1 mouse cellular context compared by ENCODE assay signal in the genomic region with DNA sequence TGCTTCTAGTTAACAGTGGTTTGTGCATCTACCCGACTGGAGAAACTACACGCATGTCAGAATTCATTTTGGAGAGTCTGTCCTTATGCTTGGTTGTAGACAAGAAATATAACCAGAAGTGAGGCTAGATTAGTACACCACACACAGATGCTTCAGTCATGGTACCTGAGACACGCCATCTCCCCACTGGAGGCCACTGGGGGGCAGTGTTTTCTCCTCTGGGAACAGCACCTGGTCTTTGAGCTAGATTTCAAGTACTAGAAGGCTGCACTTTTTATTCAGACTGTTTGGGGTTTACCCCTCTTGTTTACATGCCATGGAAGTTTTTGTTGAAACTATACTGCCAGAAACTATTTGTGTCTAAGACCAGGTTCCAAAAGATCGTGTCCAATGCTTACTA.
TF ChIP-seq lines count a peak whose summit lies in the region.

No protein-coding gene starts in this region.

TF ChIP-seq in CH12.LX, 34 proteins besides CTCF, POLR2A, EP300 and RAD21 (continued from another document):
- TF ChIP-seq TBP (conservative IDR thresholded peaks at IDR 0.05; ENCODE audit: low read depth, low read length) (no peak), GABPA (IDR thresholded peaks at IDR 0.05; ENCODE audit: insufficient replicate concordance, low read depth, low read length) (no peak), E2F4 (IDR thresholded peaks at IDR 0.05; ENCODE audit: insufficient replicate concordance, low read depth, low read length) (no peak), MYC (IDR thresholded peaks at IDR 0.05; ENCODE audit: low read depth, low read length) (no peak), ELF1 (IDR thresholded peaks at IDR 0.05; ENCODE audit: low read depth, low read length) (no peak), MAFK (IDR thresholded peaks at IDR 0.05; ENCODE audit: insufficient replicate concordance, low read length) (no peak)
